Mouse (Mus musculus) testis, adult 2 months (tissue): ENCODE measurements around the gene Gsta3.

Source experiments
- CTCF ChIP-seq: fragments of 200-500 bp; IDR thresholded peaks from 2 replicates; pipeline ENCODE4 v1.5.1; 2012; ENCODE audit warnings: low read depth, mild to moderate bottlenecking, inconsistent platforms, low read length, moderate library complexity; ENCODE audit not compliant: control insufficient read depth, insufficient read depth, insufficient replicate concordance
- POLR2A ChIP-seq: fragments of 200-500 bp; IDR thresholded peaks from 2 replicates; pipeline ENCODE4 v1.6.1; 2012; ENCODE audit warnings: low read depth, mild to moderate bottlenecking, inconsistent platforms, low read length, moderate library complexity; ENCODE audit not compliant: control insufficient read depth

DNA sequence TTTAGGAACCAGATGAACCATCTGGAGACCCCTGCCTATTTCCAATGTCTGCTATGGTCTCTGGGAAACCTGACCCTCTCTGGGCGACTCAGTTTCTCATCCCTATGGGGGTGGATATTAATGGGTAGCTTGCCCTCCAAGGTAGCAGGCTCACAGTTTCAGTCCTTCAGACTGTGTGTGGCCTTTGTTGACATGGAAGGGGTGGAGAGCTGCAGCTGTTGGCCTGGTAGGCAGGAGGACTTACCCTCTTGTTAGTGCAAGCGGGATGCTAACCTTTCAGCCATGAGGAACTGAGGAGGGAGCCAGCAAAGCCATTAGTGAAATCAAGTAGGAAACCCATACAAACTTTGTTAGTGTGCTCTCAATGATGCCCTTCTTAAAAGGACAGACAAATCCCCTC, 10.0 kb upstream of the Gsta3 start:
- TF ChIP-seq CTCF (no peak), POLR2A (no peak)
